Mouse (Mus musculus) embryonic facial prominence, embryonic 13.5 days (tissue): ENCODE data around the gene Zfp771. TPM values are rescaled to one million over a fixed set of nuclear protein-coding genes. Genes with fewer than 3 reads are reported as not detected.
"Not testable (repeated sequence)": the region's sequence is repeated elsewhere in the genome, so short reads cannot be mapped to it uniquely, and the experiment has no call there.

Experiments
- ATAC-seq: fragments of 200-750 bp; cut with Nextera tagmentation; 2 replicates; pipeline ENCODE4 v1.8.0; 2017; ENCODE audit warnings: low read depth; ENCODE audit not compliant: insufficient number of reproducible peaks, insufficient read depth, low FRiP score, low TSS enrichment
- H3K27ac ChIP-seq: fragments of 300-500 bp; sonication (generic); 2 replicates; pipeline ENCODE4 v1.5.1; 2015; ENCODE audit warnings: moderate library complexity, mild to moderate bottlenecking, inconsistent platforms
- H3K27me3 ChIP-seq: fragments of 300-500 bp; sonication (generic); 2 replicates; pipeline ENCODE4 v1.6.1; 2015; ENCODE audit warnings: mild to moderate bottlenecking, inconsistent platforms
- H3K36me3 ChIP-seq: fragments of 300-500 bp; sonication (generic); 2 replicates; pipeline ENCODE4 v1.6.1; 2015; ENCODE audit warnings: mild to moderate bottlenecking, inconsistent platforms
- H3K4me1 ChIP-seq: fragments of 300-500 bp; sonication (generic); 2 replicates; pipeline ENCODE4 v1.6.1; 2015; ENCODE audit warnings: inconsistent platforms
- H3K4me2 ChIP-seq: fragments of 300-500 bp; sonication (generic); 2 replicates; pipeline ENCODE4 v1.6.1; 2015; ENCODE audit warnings: moderate library complexity, mild to moderate bottlenecking, inconsistent platforms
- H3K4me3 ChIP-seq: fragments of 300-500 bp; sonication (generic); 2 replicates; pipeline ENCODE4 v1.5.1; 2015; ENCODE audit warnings: mild to moderate bottlenecking, inconsistent platforms
- H3K9ac ChIP-seq: fragments of 300-500 bp; sonication (generic); 2 replicates; pipeline ENCODE4 v1.6.1; 2015; ENCODE audit warnings: mild to moderate bottlenecking, inconsistent platforms
- H3K9me3 ChIP-seq: fragments of 300-500 bp; sonication (generic); 2 replicates; pipeline ENCODE4 v1.6.1; 2016; ENCODE audit warnings: inconsistent platforms
- WGBS: fragments of 180-500 bp; shearing (Covaris S2); methylation state at CpG from one replicate; pipeline ENCODE4 v1.1.7; 2015; ENCODE audit warnings: mixed read lengths; 5-methylcytosine and 5-hydroxymethylcytosine counted together
- polyA plus RNA-seq: library from polyadenylated mRNA; unstranded; fragments of >200 nt; fragmentation: Nextera tagmentation; extraction: Ambion mirVana; gene quantifications from 2 replicates; pipeline ENCODE4 v1.2.1, GENCODE M21; 2015

Gene Zfp771
- polyA plus RNA-seq, 1 experiment from 2014 or later = 78.2 TPM

DNA sequence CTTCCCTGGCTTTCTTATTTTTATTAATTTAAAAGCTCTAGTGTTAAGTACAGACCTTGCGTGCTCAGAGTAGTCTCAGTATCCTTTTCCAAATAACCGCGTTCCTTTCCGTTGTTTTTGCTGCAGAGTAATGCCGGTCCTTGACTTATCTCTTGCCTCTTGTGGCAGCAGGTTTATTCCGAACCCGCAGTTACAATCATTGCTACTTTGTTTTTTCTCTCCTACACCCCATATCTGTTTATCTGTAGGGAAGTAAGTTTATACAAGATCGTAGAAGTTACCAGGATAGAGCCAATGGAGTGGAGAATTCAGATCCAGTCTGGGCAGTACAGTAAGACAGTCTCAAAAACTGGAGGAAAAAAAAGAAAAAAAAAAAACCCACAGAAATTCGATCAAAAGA lies 10.3 kb upstream of the Zfp771 start:
- peak overlapping the region; percentile 97 for H3K9ac ChIP-seq
- no peaks in the 10 kb centered on the region for H3K27me3 ChIP-seq
- no peak for ATAC-seq
- 6% methylated on average over 9 of the region's 9 CpGs for WGBS
- peak overlapping the region; percentile 79 for H3K4me2 ChIP-seq
- H3K9me3 ChIP-seq = no peaks in the 10 kb centered on the region
- peak overlapping the region; percentile 97 for H3K4me3 ChIP-seq
- H3K4me1 ChIP-seq = peaks cover 34% of the 10 kb centered on the region
- H3K36me3 ChIP-seq = peaks cover 65% of the 10 kb centered on the region
- peak overlapping the region; percentile 99 for H3K27ac ChIP-seq

DNA sequence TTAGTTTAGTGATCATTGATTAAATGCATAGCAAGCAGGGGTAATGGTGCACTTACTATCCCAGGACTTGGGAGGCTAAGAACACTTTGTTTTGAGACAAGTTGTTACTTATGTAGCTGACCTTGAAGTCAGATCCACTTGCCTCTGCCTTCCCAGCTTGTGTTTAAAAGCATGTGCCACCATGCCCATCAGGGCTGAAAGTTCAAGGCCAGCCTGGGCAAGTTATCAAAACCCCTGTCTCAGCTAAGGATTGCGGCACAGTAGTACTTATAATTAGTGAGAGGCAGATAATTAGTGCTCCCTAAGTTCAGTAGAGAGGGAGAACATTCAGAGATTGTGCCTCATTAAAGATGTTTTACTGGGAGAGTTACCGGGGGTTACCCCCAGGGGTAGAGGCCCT lies 9.3 kb upstream of the Zfp771 start:
- Histone ChIP-seq H3K4me2 (peak overlapping the region; percentile 79; the same call in 1 of the 2 replicates), H3K4me3 (0 out of 2 replicates have a peak overlapping the region, but pooled peaks have one; percentile 97), H3K27ac (no peak overlapping the region), H3K4me1 (peaks cover 34% of the 10 kb centered on the region), H3K36me3 (peaks cover 61% of the 10 kb centered on the region), H3K27me3 (no peaks in the 10 kb centered on the region), H3K9ac (no peak overlapping the region), H3K9me3 (no peaks in the 10 kb centered on the region)
- ATAC-seq = no peak
- WGBS = 88% methylated on average over 2 of the region's 2 CpGs

DNA sequence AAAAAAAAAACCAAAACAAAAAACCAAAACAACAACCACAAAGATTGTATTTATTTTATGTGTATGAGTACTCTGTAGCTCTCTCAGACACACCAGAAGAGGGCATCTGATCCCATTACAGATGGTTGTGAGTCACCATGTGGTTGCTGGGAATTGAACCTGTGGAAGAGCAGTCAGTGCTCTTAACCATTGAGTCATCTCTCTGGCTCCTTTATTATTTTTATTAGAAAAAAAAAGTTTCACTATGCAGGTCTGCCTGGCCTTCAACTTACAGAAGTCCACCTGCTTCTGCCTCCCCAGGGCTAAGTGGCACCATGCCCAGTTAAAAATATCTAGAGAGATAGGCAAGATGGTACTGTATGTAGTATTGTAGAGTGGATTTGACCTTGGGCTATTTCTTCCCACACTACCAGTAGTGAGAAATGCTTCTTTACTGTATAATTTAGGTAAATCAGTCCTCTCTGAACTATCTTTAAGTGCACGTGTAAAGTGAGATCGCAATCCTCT lies 660 bp upstream of the Zfp771 start:
- WGBS = 28% methylated on average over 2 of the region's 2 CpGs
- peak overlapping the region; percentile 77 for H3K4me2 ChIP-seq
- ATAC-seq = no peak
- peak overlapping the region; percentile 86 for H3K4me3 ChIP-seq
- H3K9me3 ChIP-seq = no peaks in the 10 kb centered on the region
- H3K27ac ChIP-seq = peak overlapping the region; percentile 96
- peaks cover 29% of the 10 kb centered on the region for H3K4me1 ChIP-seq
- no peaks in the 10 kb centered on the region for H3K27me3 ChIP-seq
- H3K36me3 ChIP-seq = peaks cover 35% of the 10 kb centered on the region
- H3K9ac ChIP-seq = peak overlapping the region; percentile 95

DNA sequence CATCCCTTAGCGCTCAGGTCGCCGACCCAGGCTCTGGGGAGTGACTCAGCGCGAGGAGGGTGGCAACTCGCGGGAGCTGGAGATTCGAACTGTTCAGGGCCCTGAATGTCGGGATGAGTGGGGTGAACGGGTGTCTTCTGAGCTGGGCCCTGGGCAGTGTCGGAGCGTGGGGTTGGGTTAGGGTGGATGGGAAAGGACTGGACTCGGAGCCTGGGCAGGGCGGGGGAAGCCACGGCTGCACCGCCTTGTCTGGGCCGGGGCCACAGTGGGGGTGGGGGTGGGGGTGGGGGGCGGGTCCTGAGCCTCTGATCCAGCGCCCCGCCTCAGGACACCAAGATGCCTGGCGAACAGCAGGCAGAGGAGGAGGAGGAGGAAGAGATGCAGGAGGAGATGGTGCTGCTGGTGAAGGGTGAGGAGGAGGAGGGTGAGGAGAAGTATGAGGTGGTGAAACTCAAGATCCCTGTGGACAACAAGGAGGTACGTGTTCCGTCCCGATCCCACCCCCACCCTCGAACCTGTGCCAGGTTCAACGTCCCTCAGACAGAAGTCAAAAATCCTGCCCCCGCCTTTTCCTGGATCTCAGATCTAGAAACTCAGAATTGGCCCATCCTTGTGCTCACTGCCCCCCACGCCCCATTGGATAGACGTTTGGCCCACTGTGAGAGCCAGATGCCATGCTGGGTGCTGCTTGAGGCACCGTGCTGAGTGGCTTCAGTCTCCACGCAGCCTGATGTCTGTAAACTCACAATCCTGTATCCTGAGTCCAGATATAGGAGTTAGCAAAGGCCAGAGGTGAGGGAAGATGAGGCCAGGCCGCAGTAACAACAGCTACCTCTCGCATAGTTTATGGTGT lies 810 bp downstream of the Zfp771 start:
- 10% methylated on average over 32 of the region's 33 CpGs for WGBS

DNA sequence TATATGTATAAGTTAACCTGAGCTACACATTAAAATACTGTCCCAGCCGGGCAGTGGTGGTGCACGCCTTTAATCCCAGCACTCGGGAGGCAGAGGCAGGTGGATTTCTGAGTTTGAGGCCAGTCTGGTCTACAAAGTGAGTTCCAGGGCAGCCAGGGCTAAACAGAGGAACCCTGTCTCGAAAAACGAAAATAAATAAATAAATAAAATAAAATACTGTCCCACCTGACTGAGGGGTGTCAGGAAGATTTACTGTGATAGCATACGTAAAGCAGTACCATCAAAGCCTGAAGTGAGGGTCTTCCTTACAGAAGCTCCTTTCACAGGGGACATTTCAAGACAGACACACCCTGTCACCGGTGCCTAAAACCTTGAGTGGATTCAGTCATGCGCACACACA lies 6.4 kb downstream of the Zfp771 start:
- Histone ChIP-seq H3K4me1 (peaks cover 31% of the 10 kb centered on the region), H3K36me3 (peaks cover 58% of the 10 kb centered on the region)
- not testable (repeated sequence) for ATAC-seq, H3K4me3 ChIP-seq, H3K27me3 ChIP-seq, H3K9ac ChIP-seq, H3K4me2 ChIP-seq, H3K27ac ChIP-seq, H3K9me3 ChIP-seq
- WGBS = 90% methylated on average over 8 of the region's 8 CpGs

More for the DNA sequence above, 810 bp downstream of the Zfp771 start:
- Histone ChIP-seq H3K4me2 (peak overlapping the region; percentile 77), H3K9me3 (no peaks in the 10 kb centered on the region), H3K27ac (peak overlapping the region; percentile 96), H3K4me3 (peak overlapping the region; percentile 86), H3K9ac (peak overlapping the region; percentile 95), H3K36me3 (peaks cover 36% of the 10 kb centered on the region), H3K4me1 (peaks cover 29% of the 10 kb centered on the region), H3K27me3 (no peaks in the 10 kb centered on the region)
- ATAC-seq = peak; percentile 82

DNA sequence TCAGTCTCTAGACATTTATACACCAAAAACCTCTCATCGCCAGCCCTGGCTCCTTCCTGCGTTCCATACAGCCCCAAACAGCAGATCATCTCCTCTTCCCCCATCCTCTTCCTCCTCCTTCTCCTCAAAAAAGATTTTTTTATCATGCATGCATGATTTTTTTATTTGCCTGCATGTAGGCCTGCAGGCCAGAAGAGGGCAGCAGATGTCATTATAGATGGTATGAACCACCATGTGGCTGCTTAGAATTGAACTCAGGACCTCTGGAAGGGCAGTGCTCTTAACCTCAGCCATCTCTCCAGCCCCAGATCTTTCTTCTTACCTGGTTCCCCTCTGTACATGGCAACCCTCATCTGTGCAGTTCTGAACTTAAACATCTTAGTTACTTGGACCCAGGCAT lies 8.3 kb downstream of the Zfp771 start:
- Histone ChIP-seq H3K4me1 (peaks cover 13% of the 10 kb centered on the region), H3K4me2 (no peak overlapping the region), H3K27me3 (no peaks in the 10 kb centered on the region), H3K36me3 (peaks cover 57% of the 10 kb centered on the region), H3K4me3 (no peak overlapping the region), H3K27ac (no peak overlapping the region), H3K9me3 (no peaks in the 10 kb centered on the region), H3K9ac (no peak overlapping the region)
- ATAC-seq = no peak
- 86% methylated on average over 2 of the region's 2 CpGs for WGBS

DNA sequence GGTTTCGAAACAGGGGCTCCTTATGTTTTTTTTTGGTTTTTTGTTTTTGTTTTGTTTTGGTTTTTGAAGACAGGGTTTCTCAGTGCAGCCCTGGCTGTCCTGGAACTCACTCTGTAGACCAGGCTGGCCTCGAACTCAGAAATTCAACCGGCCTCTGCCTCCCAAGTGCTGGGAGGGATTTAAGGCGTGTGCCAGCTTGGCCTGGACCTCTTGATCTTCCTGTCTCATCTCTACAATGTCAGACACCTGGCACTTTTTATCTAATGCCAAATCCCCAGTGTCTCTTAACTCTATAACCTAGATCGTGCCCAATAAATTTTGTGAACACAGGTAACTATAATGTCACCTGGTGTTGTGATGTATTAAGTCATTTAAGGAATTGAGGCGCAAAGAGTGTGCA lies 9.3 kb downstream of the Zfp771 start:
- Histone ChIP-seq H3K9me3 (no peaks in the 10 kb centered on the region), H3K27me3 (no peaks in the 10 kb centered on the region), H3K27ac (peak overlapping the region; percentile 91; the same call in 1 of the 2 replicates), H3K4me2 (peak overlapping the region; percentile 86), H3K36me3 (peaks cover 56% of the 10 kb centered on the region), H3K4me1 (peaks cover 13% of the 10 kb centered on the region), H3K4me3 (peak overlapping the region; percentile 61), H3K9ac (peak overlapping the region; percentile 82)
- 78% methylated on average over 6 of the region's 6 CpGs for WGBS
- ATAC-seq = no peak

DNA sequence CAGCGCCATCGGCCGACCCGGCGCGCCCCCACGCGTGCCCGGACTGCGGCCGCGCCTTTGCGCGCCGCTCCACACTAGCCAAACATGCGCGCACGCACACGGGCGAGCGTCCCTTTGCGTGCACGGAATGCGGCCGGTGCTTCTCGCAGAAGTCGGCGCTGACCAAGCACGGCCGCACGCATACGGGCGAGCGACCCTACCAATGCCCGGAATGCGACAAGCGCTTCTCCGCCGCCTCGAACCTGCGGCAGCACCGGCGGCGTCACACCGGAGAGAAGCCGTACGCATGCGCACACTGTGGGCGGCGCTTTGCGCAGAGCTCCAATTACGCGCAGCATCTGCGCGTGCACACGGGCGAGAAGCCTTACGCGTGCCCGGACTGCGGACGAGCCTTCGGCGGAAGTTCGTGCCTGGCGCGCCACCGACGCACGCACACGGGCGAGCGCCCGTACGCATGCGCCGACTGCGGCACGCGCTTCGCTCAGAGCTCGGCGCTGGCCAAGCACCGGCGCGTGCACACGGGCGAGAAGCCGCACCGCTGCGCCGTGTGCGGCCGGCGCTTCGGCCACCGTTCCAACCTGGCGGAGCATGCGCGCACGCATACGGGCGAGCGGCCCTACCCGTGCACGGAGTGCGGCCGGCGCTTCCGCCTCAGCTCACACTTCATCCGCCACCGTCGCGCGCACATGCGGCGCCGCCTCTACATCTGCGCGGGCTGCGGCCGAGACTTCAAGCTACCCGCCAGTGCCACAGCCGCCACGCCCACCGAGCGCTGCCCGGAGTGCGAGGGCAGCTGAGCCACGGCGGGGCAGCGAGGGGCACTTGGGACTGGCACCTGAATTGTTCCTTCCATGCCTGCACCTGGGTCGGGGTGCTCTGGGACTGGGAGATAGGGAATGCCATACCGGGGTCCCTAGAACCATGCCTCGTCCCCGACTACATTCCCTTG lies 10.0 kb downstream of the Zfp771 start:
- H3K4me3 ChIP-seq = peak overlapping the region; percentile 61
- peak; percentile 88 for ATAC-seq
- H3K4me1 ChIP-seq = peaks cover 19% of the 10 kb centered on the region
- WGBS = under 1% methylated on average over 136 of the region's 136 CpGs
- H3K9ac ChIP-seq = peak overlapping the region; percentile 82
- H3K4me2 ChIP-seq = peak overlapping the region; percentile 86
- H3K36me3 ChIP-seq = peaks cover 53% of the 10 kb centered on the region
- H3K27me3 ChIP-seq = no peaks in the 10 kb centered on the region
- H3K9me3 ChIP-seq = no peaks in the 10 kb centered on the region
- H3K27ac ChIP-seq = peak overlapping the region; percentile 91

DNA sequence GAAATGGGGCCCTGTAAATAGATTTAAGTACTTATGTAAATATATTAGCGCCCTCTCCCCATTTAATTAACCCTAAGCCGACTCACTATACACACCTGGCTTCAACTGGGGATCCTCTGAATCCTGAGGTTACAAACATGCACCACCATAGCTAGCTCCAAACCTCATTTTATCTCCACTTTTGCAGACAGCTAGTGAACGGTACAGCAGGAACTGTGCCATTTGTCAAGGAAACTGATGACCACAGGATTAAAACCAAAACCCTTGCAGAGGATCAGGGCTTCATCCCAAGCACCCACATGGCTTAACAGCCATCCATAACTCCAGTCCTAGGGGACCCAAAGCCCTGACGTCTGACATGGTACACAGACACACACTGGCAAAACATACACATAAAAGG lies 10.9 kb downstream of the Zfp771 start:
- H3K36me3 ChIP-seq = peaks cover 43% of the 10 kb centered on the region
- peaks cover 28% of the 10 kb centered on the region for H3K4me1 ChIP-seq
- ATAC-seq = no peak
- peak overlapping the region; percentile 82 for H3K9ac ChIP-seq
- peak overlapping the region; percentile 86 for H3K4me2 ChIP-seq
- H3K9me3 ChIP-seq = no peaks in the 10 kb centered on the region
- H3K27me3 ChIP-seq = no peaks in the 10 kb centered on the region
- H3K27ac ChIP-seq = peak overlapping the region; percentile 91
- H3K4me3 ChIP-seq = peak overlapping the region; percentile 61
- 30% methylated on average over 4 of the region's 4 CpGs for WGBS

DNA sequence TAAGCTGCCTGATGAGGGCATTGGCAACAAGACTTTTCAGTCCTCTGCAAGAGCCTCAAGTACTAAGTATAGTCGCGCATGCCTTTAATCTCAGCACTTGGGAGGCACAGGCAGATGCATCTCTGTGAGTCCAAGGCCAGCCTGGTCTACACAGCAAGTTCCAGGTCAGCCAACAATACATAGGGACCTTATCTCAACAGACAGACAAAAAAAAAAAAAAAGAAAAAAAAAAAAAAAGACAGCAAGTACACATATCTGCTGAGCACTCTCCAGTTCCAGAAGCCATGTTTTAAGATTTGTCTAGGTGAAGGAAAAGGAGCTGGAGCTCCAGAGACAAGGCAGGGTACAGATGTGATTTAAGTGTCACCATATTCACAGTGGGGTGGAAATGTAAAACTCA lies 11.9 kb downstream of the Zfp771 start:
- no peak for ATAC-seq
- H3K27me3 ChIP-seq = no peaks in the 10 kb centered on the region
- H3K9ac ChIP-seq = no peak overlapping the region
- peaks cover 31% of the 10 kb centered on the region for H3K4me1 ChIP-seq
- no peak overlapping the region for H3K4me3 ChIP-seq
- H3K36me3 ChIP-seq = peaks cover 36% of the 10 kb centered on the region
- H3K4me2 ChIP-seq = no peak overlapping the region
- WGBS = 96% methylated on average over 2 of the region's 2 CpGs
- no peaks in the 10 kb centered on the region for H3K9me3 ChIP-seq
- H3K27ac ChIP-seq = no peak overlapping the region

DNA sequence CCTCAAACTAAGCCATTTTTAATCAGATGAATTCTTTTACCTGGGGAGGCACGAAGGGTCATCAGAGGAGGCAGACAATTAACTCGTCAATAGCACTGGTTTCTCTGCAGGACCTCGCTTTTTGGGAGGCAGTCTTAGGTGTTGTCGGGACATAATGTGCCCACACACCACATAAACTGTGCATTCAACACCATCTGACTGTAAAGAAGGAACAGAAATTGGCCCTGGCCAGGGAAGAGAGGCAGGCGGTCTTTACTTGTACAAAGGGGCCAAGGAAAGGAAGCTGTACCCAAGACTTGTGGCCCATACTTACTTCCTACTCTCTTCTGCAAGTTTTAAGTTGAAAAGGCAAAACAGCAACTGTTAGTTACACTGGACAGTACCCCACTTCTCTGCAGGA lies 12.4 kb downstream of the Zfp771 start:
- H3K4me2 ChIP-seq = no peak overlapping the region
- H3K36me3 ChIP-seq = peaks cover 31% of the 10 kb centered on the region
- H3K27ac ChIP-seq = no peak overlapping the region; the same call in 1 of the 2 replicates
- no peak for ATAC-seq
- H3K4me1 ChIP-seq = peaks cover 35% of the 10 kb centered on the region
- H3K9ac ChIP-seq = no peak overlapping the region
- no peaks in the 10 kb centered on the region for H3K9me3 ChIP-seq
- whole genome bisulfite sequencing = 92% methylated on average over 5 of the region's 5 CpGs
- H3K4me3 ChIP-seq = no peak overlapping the region
- H3K27me3 ChIP-seq = no peaks in the 10 kb centered on the region
